Mouse (Mus musculus) heart, adult 2 months (tissue): Measurements from ENCODE around the gene Rprd1b. TPM values are rescaled to one million over a fixed set of nuclear protein-coding genes. Genes with fewer than 3 reads are reported as not detected.

Source experiments
- DNase-seq, 2 experiments: peaks; one replicate each; pipeline ENCODE4 v3.0.0; 2021
- H3K27ac ChIP-seq: fragments of 200-600 bp; 2 replicates; pipeline ENCODE4 v1.8.1; 2022
- H3K27me3 ChIP-seq: fragments of 200-500 bp; 2 replicates; pipeline ENCODE4 v1.6.1; 2012; ENCODE audit warnings: mild to moderate bottlenecking, low read length, inconsistent platforms, mixed read lengths; ENCODE audit not compliant: control insufficient read depth, insufficient read depth
- H3K36me3 ChIP-seq: fragments of 200-500 bp; 2 replicates; pipeline ENCODE4 v1.6.1; 2012; ENCODE audit warnings: low read length, inconsistent platforms; ENCODE audit not compliant: control insufficient read depth, insufficient read depth
- H3K4me1 ChIP-seq: fragments of 200-500 bp; 2 replicates; pipeline ENCODE4 v1.6.1; 2011; ENCODE audit warnings: low read length; ENCODE audit not compliant: control insufficient read depth, insufficient read depth
- H3K4me3 ChIP-seq: fragments of 200-600 bp; 2 replicates; pipeline ENCODE4 v1.8.1; 2022
- H3K79me2 ChIP-seq: fragments of 200-500 bp; replicated peaks from 2 replicates; pipeline ENCODE4 v1.6.1; 2012; ENCODE audit warnings: mild to moderate bottlenecking, inconsistent platforms, low read length, moderate library complexity, mixed read lengths; ENCODE audit not compliant: control insufficient read depth, insufficient read depth
- H3K9ac ChIP-seq: fragments of 200-500 bp; 2 replicates; pipeline ENCODE4 v1.6.1; 2012; ENCODE audit warnings: low read depth, mild to moderate bottlenecking, control low read depth, inconsistent platforms, low read length, mixed read lengths
- CTCF ChIP-seq: fragments of 200-600 bp; IDR thresholded peaks from 2 replicates; pipeline ENCODE4 v1.8.1; 2022; ENCODE audit warnings: antibody characterized with exemption, mild to moderate bottlenecking, moderate library complexity
- EP300 ChIP-seq: fragments of 200-500 bp; IDR thresholded peaks from 2 replicates; pipeline ENCODE4 v1.6.1; 2011; ENCODE audit warnings: low read depth, low read length, control low read depth; ENCODE audit not compliant: insufficient read depth
- POLR2A ChIP-seq: fragments of 200-500 bp; IDR thresholded peaks from 2 replicates; pipeline ENCODE4 v1.6.1; 2011; ENCODE audit warnings: mild to moderate bottlenecking, low read depth, low read length, control low read depth; ENCODE audit not compliant: insufficient read depth
- WGBS: fragments of 180-500 bp; shearing (Covaris S2); methylation state at CpG from one replicate; pipeline ENCODE4 v1.1.7; 2018; 5-methylcytosine and 5-hydroxymethylcytosine counted together
- intact Hi-C: fragments of 180-260 bp; cut with DNase I; formaldehyde crosslinking; loops from one replicate; pipeline ENCODE4 v1.15.1; 2025
- polyA plus RNA-seq: library from polyadenylated mRNA; depleted of rRNA; stranded (reverse); fragments of >200 nt; gene quantifications from 2 replicates; pipeline ENCODE4 v1.2.3, GENCODE M21; 2012
- total RNA-seq, 2 experiments: library from RNA; stranded (reverse); gene quantifications; 2 replicates each; pipeline ENCODE4 v1.2.3; 2021

The Rprd1b gene
- total and polyA plus RNA-seq, 3 experiments = 15.9 to 33.5 (median 32.9) TPM

- Histone ChIP-seq H3K9ac (no peak overlapping the region), H3K4me3 (no peak overlapping the region), H3K36me3 (peaks cover 52% of the 10 kb centered on the region), H3K27ac (no peak overlapping the region; the same call in 1 of the 2 replicates), H3K79me2 (no peaks in the 10 kb centered on the region), H3K27me3 (no peaks in the 10 kb centered on the region), H3K4me1 (peaks cover 46% of the 10 kb centered on the region)
- WGBS = 62% methylated on average over 6 of the region's 6 CpGs
- TF ChIP-seq CTCF (no peak), EP300 (no peak), POLR2A (no peak)
- intact Hi-C loops = no loop called here
- DNase-seq = no peak
These were observed 104.8 kb downstream of the Rprd1b start for GRCm38 (mm10) chr2:158133050-158133449.

GRCm38 (mm10) chr2:158136205-158136604, 107.9 kb downstream of the Rprd1b start:
- peaks cover 48% of the 10 kb centered on the region for H3K36me3 ChIP-seq
- peak overlapping the region; percentile 65 for H3K27ac ChIP-seq
- peak; percentile 54 to 71 for DNase-seq
- H3K27me3 ChIP-seq = no peaks in the 10 kb centered on the region
- intact Hi-C loops = no loop called here
- no peak overlapping the region for H3K9ac ChIP-seq
- 9% methylated on average over 7 of the region's 7 CpGs for WGBS
- peaks cover 43% of the 10 kb centered on the region for H3K4me1 ChIP-seq
- H3K79me2 ChIP-seq = no peaks in the 10 kb centered on the region
- no peak overlapping the region for H3K4me3 ChIP-seq
- TF ChIP-seq EP300 = peak; percentile 61; the same call in 1 of the 2 replicates
- no peak for TF ChIP-seq CTCF
- 0 out of 2 replicates have a peak, but pooled peaks have one; percentile 25 for TF ChIP-seq POLR2A

GRCm38 (mm10) chr2:158137771-158138170, 109.5 kb downstream of the Rprd1b start:
- H3K36me3 ChIP-seq = peaks cover 48% of the 10 kb centered on the region
- peak overlapping the region; percentile 90 for H3K27ac ChIP-seq

GRCm38 (mm10) chr2:158138778-158139177, 110.5 kb downstream of the Rprd1b start:
- Histone ChIP-seq H3K4me3 (no peak overlapping the region), H3K9ac (peak overlapping the region; percentile 65; the same call in 1 of the 2 replicates), H3K27ac (peak overlapping the region; percentile 90), H3K4me1 (peaks cover 49% of the 10 kb centered on the region), H3K36me3 (peaks cover 45% of the 10 kb centered on the region), H3K27me3 (no peaks in the 10 kb centered on the region), H3K79me2 (no peaks in the 10 kb centered on the region)
- intact Hi-C loops = no loop called here
- DNase-seq = peak in 1 of 2 experiments; percentile 31
- TF ChIP-seq POLR2A (no peak), CTCF (no peak), EP300 (no peak)
- WGBS = 71% methylated on average over 9 of the region's 9 CpGs

More at GRCm38 (mm10) chr2:158137771-158138170, 109.5 kb downstream of the Rprd1b start:
- no peak for DNase-seq
- WGBS = 51% methylated on average over 12 of the region's 12 CpGs
- intact Hi-C loops = no loop called here
- Histone ChIP-seq H3K4me1 (peaks cover 46% of the 10 kb centered on the region), H3K9ac (no peak overlapping the region), H3K79me2 (no peaks in the 10 kb centered on the region), H3K27me3 (no peaks in the 10 kb centered on the region), H3K4me3 (no peak overlapping the region)
- TF ChIP-seq POLR2A (no peak), CTCF (no peak), EP300 (no peak)

- intact Hi-C loops = no loop called here
These were observed 111.3 kb downstream of the Rprd1b start for GRCm38 (mm10) chr2:158139628-158140027.

GRCm38 (mm10) chr2:158140664-158141063, 112.4 kb downstream of the Rprd1b start:
- peak overlapping the region; percentile 9; the same call in 1 of the 2 replicates for H3K4me3 ChIP-seq
- H3K27me3 ChIP-seq = no peaks in the 10 kb centered on the region
- TF ChIP-seq CTCF = no peak
- TF ChIP-seq POLR2A = no peak
- TF ChIP-seq EP300 = peak; percentile 91; the same call in 1 of the 2 replicates
- H3K36me3 ChIP-seq = peaks cover 39% of the 10 kb centered on the region
- peak in 1 of 2 experiments; percentile 61 for DNase-seq
- peak overlapping the region; percentile 28 for H3K9ac ChIP-seq
- no peaks in the 10 kb centered on the region for H3K79me2 ChIP-seq
- intact Hi-C loops = loop anchor here (1.0 kb wide), 1 partner anchor 18 kb away; no protein-coding TSS in a partner anchor
- H3K4me1 ChIP-seq = peaks cover 48% of the 10 kb centered on the region
- WGBS = 23% methylated on average over 5 of the region's 5 CpGs
- peak overlapping the region; percentile 90 for H3K27ac ChIP-seq

More at GRCm38 (mm10) chr2:158139628-158140027, 111.3 kb downstream of the Rprd1b start:
- Histone ChIP-seq H3K9ac (peak overlapping the region; percentile 65), H3K36me3 (peaks cover 43% of the 10 kb centered on the region), H3K27me3 (no peaks in the 10 kb centered on the region), H3K27ac (peak overlapping the region; percentile 90), H3K79me2 (no peaks in the 10 kb centered on the region), H3K4me3 (no peak overlapping the region), H3K4me1 (peaks cover 48% of the 10 kb centered on the region)
- TF ChIP-seq EP300 (peak; percentile 81), POLR2A (peak; percentile 67), CTCF (no peak)
- WGBS = 27% methylated on average over 7 of the region's 7 CpGs
- peak; percentile 72 to 89 for DNase-seq
